17 mouse cellular contexts compared by ENCODE assay signal in the genomic region with DNA sequence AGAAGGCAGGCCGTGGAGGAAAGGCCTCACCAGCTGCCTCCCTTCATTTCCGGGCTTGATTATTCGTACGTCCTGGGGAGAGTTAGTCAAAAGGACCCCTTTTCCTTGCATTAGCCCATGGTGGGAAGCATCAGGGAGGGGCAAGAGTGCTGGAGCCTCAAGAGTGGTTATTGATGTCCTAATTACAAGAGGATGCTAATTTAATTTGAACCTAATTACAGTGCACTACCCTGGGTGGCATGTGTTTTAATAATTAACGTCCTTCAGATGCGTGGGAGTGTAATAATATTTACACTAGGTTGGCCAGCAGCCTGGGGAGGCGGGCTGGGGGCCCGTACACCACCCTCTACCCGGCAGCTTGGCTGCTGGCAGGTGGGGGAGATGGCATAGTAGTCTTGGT. TPM values are rescaled to one million over a fixed set of nuclear protein-coding genes. Genes with fewer than 3 reads are reported as not detected.
DNase-seq lines count a peak whose midpoint lies in the region; ATAC-seq lines count a peak whose summit lies in the region.
"Had no signal": no experiment of that assay in that cellular context is flagged by ENCODE, and none has a peak within 500 bp of the region (broad histone marks: within the 10 kb centered on the region; RNA-seq: fewer than 3 reads in every experiment).

No protein-coding gene starts in this region.

- no peak overlapping the region for H3K4me3 ChIP-seq in lung, embryonic 16.5 days (ENCODE audit: low read length)
- H3K4me3 ChIP-seq in forebrain, embryonic 13.5 days: no peak overlapping the region
- H3K4me3 ChIP-seq in hindbrain, embryonic 11.5 days (ENCODE audit: low read depth, low read length): no peak overlapping the region
- H3K4me3 ChIP-seq in midbrain, embryonic 15.5 days: no peak overlapping the region
- H3K4me3 ChIP-seq: layer of hippocampus, adult 2 months had no signal

- no peak overlapping the region for H3K9ac ChIP-seq in lung, embryonic 16.5 days (ENCODE audit: low read length)
- H3K9ac ChIP-seq in forebrain, embryonic 13.5 days: peak overlapping the region; percentile 21; the same call in 1 of the 2 replicates
- H3K9ac ChIP-seq in hindbrain, embryonic 11.5 days (ENCODE audit: low read depth, low read length): no peak overlapping the region
- no peak overlapping the region for H3K9ac ChIP-seq in midbrain, embryonic 15.5 days

- H3K36me3 ChIP-seq in lung, embryonic 16.5 days (ENCODE audit: control insufficient read depth, insufficient read depth, low read length): peaks cover 10% of the 10 kb centered on the region
- peaks cover 25% of the 10 kb centered on the region for H3K36me3 ChIP-seq in forebrain, embryonic 13.5 days (ENCODE audit: poor library complexity, severe bottlenecking)
- no peaks in the 10 kb centered on the region for H3K36me3 ChIP-seq in hindbrain, embryonic 11.5 days (ENCODE audit: control insufficient read depth, insufficient read depth, low read length)
- 0 out of 2 replicates have a peak, but pooled peaks cover 3% of the 10 kb centered on the region for H3K36me3 ChIP-seq in midbrain, embryonic 15.5 days (replicated peaks)

- H3K9me3 ChIP-seq in lung, embryonic 16.5 days (ENCODE audit: control insufficient read depth, low read length): no peaks in the 10 kb centered on the region
- H3K9me3 ChIP-seq in forebrain, embryonic 13.5 days (replicated peaks): no peaks in the 10 kb centered on the region
- H3K9me3 ChIP-seq in hindbrain, embryonic 11.5 days (ENCODE audit: control insufficient read depth, low read length): no peaks in the 10 kb centered on the region
- no peaks in the 10 kb centered on the region for H3K9me3 ChIP-seq in midbrain, embryonic 15.5 days

- peak; percentile 46 for ATAC-seq in lung, embryonic 16.5 days (ENCODE audit: low read depth)
- peak; percentile 56 for ATAC-seq in forebrain, embryonic 13.5 days
- 0 out of 2 replicates have a peak, but pooled peaks have one; percentile 19 for ATAC-seq in hindbrain, embryonic 11.5 days (ENCODE audit: low FRiP score)
- ATAC-seq in midbrain, embryonic 15.5 days (replicated peaks): peak; percentile 30; the same call in 1 of the 2 replicates
- ATAC-seq: inflammation-experienced regulatory T-cells, adult 6 months had no signal

- peaks cover 7% of the 10 kb centered on the region; the same call in 1 of the 2 replicates for H3K4me1 ChIP-seq in lung, embryonic 16.5 days (replicated peaks; ENCODE audit: control insufficient read depth, insufficient read depth, low read length)
- peaks cover 39% of the 10 kb centered on the region for H3K4me1 ChIP-seq in forebrain, embryonic 13.5 days
- peaks cover 7% of the 10 kb centered on the region; the same call in 1 of the 2 replicates for H3K4me1 ChIP-seq in hindbrain, embryonic 11.5 days (replicated peaks; ENCODE audit: control insufficient read depth, insufficient read depth, low read length)
- H3K4me1 ChIP-seq in midbrain, embryonic 15.5 days: peaks cover 26% of the 10 kb centered on the region

- 36% methylated on average over 9 of the region's 9 CpGs for WGBS in lung, embryonic 16.5 days
- WGBS in forebrain, embryonic 13.5 days: 22% methylated on average over 9 of the region's 9 CpGs
- WGBS in hindbrain, embryonic 11.5 days: 52% methylated on average over 9 of the region's 9 CpGs
- 43% methylated on average over 9 of the region's 9 CpGs for WGBS in midbrain, embryonic 15.5 days

- H3K4me2 ChIP-seq in lung, embryonic 16.5 days (ENCODE audit: low read depth, low read length): no peak overlapping the region
- no peak overlapping the region for H3K4me2 ChIP-seq in forebrain, embryonic 13.5 days
- no peak overlapping the region for H3K4me2 ChIP-seq in hindbrain, embryonic 11.5 days (replicated peaks; ENCODE audit: low read depth, low read length)
- no peak overlapping the region for H3K4me2 ChIP-seq in midbrain, embryonic 15.5 days

- DNase-seq in lung, postnatal 36 days: no peak
- DNase-seq in hindbrain, embryonic 11.5 days (ENCODE audit: low spot score): no peak
- no peak for DNase-seq in gastrocnemius, postnatal 4 days (ENCODE audit: low spot score in 2 of 2)
- no peak for DNase-seq in right cerebral cortex, adult 18-20 months
- DNase-seq in kidney, postnatal 4 days: no peak
- DNase-seq: cerebellum, postnatal 14 days; gastrocnemius, postnatal 10 days; heart, postnatal 10 days; left cerebral cortex, postnatal 4 days; lung, adult 18-20 months; spleen, adult 18-20 months had no signal

- H3K27ac ChIP-seq in lung, embryonic 16.5 days (ENCODE audit: low read length): no peak overlapping the region
- no peak overlapping the region for H3K27ac ChIP-seq in forebrain, embryonic 13.5 days
- H3K27ac ChIP-seq in hindbrain, embryonic 11.5 days (ENCODE audit: low read depth, low read length): no peak overlapping the region
- H3K27ac ChIP-seq in midbrain, embryonic 15.5 days: no peak overlapping the region

- H3K27me3 ChIP-seq in lung, embryonic 16.5 days (ENCODE audit: control insufficient read depth, insufficient read depth, low read depth, low read length): no peaks in the 10 kb centered on the region
- H3K27me3 ChIP-seq in forebrain, embryonic 13.5 days: peaks cover 45% of the 10 kb centered on the region
- no peaks in the 10 kb centered on the region for H3K27me3 ChIP-seq in hindbrain, embryonic 11.5 days (ENCODE audit: control insufficient read depth, insufficient read depth, low read length)
- no peaks in the 10 kb centered on the region for H3K27me3 ChIP-seq in midbrain, embryonic 15.5 days (replicated peaks)

RNA-seq across cellular contexts. Expression of gene Lrrc4, which starts 59.9 kb away (rescaled TPM):
- 0.19 and 0.45 TPM in 2 replicates for polyA plus RNA-seq in lung, embryonic 16.5 days (2015; fragmentation: Nextera tagmentation; extraction: Ambion mirVana)
- 3.8 and 4.3 TPM in 2 replicates for polyA plus RNA-seq in forebrain, embryonic 13.5 days (2015; fragmentation: Nextera tagmentation; extraction: Ambion mirVana)
- 4.5 and 4.7 TPM in 2 replicates for polyA plus RNA-seq in hindbrain, embryonic 11.5 days (2014; fragmentation: Nextera tagmentation; extraction: Ambion mirVana)
- 7.0 and 7.6 TPM in 2 replicates for polyA plus RNA-seq in midbrain, embryonic 15.5 days (2015; fragmentation: Nextera tagmentation; extraction: Ambion mirVana)
- 1 to 10 TPM; 1.3 to 1.6 TPM for total RNA-seq in gastrocnemius, postnatal 4 days (2021)
- total RNA-seq: liver, adult 2 months had no signal
